In the genomic region with DNA sequence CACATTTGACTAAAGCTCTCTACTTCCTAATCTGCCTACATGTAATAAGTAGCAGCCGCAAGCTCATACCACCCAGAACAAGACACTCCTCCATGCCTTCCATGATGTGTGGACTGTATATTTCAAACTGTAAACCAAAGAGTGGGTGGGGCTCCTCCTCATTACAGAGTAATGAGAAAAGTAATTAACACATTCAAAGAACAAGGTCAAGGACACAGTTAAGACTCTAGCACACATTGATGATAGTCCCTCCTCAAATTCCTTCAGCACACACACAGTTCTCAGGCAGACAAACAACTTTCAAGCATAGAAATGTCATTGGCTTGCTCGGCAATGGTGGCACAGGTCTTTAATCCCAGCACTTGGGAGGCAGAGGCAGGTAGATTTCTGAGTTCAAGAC, we compare ENCODE assay signal across 22 mouse cellular contexts. TPM values are rescaled to one million over a fixed set of nuclear protein-coding genes. Genes with fewer than 3 reads are reported as not detected.
"Had no signal": no experiment of that assay in that cellular context is flagged by ENCODE, and none has a peak within 500 bp of the region (broad histone marks: within the 10 kb centered on the region; RNA-seq: fewer than 3 reads in every experiment).

No protein-coding gene starts in this region.

- DNase-seq: retina, postnatal 1 day; right cerebral cortex, adult 18-20 months; right cerebral cortex, postnatal 14 days; right cerebral cortex, postnatal 25 days; right cerebral cortex, postnatal 4 days; spleen, adult 18-20 months; thymus, adult 18-20 months; thymus, adult 2 months; thymus, postnatal 14 days; thymus, postnatal 25 days; thymus, postnatal 36 days; thymus, postnatal 4 days had no signal

- H3K27ac ChIP-seq: neural tube, embryonic 13.5 days; neural tube, embryonic 15.5 days; stomach, embryonic 15.5 days; stomach, postnatal 0 days had no signal

- H3K9ac ChIP-seq: neural tube, embryonic 13.5 days; neural tube, embryonic 15.5 days; stomach, embryonic 15.5 days had no signal

- H3K4me1 ChIP-seq: neural tube, embryonic 13.5 days; neural tube, embryonic 15.5 days; stomach, embryonic 15.5 days had no signal

- H3K9me3 ChIP-seq: neural tube, embryonic 13.5 days; neural tube, embryonic 15.5 days; stomach, embryonic 15.5 days had no signal

- H3K4me2 ChIP-seq: neural tube, embryonic 13.5 days; neural tube, embryonic 15.5 days; stomach, embryonic 15.5 days had no signal

- H3K4me3 ChIP-seq: neural tube, embryonic 13.5 days; neural tube, embryonic 15.5 days; stomach, embryonic 15.5 days had no signal

- H3K36me3 ChIP-seq: neural tube, embryonic 13.5 days; neural tube, embryonic 15.5 days; stomach, embryonic 15.5 days had no signal

- H3K27me3 ChIP-seq: neural tube, embryonic 13.5 days; neural tube, embryonic 15.5 days; stomach, embryonic 15.5 days had no signal

RNA-seq across cellular contexts. Expression of a gene that starts 8.4 kb away (rescaled TPM):
- polyA plus RNA-seq: neural tube, embryonic 13.5 days; small intestine, adult 2 months; stomach, embryonic 15.5 days; stomach, postnatal 0 days; testis, adult 2 months; urinary bladder, adult 2 months had no signal

RNA-seq across cellular contexts. Expression of a gene that starts 32.2 kb away (rescaled TPM):
- total RNA-seq: neutrophil, adult 5-6 weeks had no signal
- polyA plus RNA-seq: neural tube, embryonic 13.5 days; neural tube, embryonic 14.5 days; neural tube, embryonic 15.5 days; small intestine, adult 2 months; spleen, adult 2 months; stomach, postnatal 0 days; testis, adult 2 months; thymus, adult 2 months; urinary bladder, adult 2 months had no signal
